Mouse (Mus musculus): Measurements from ENCODE around the gene Rexo2. TPM values are rescaled to one million over a fixed set of nuclear protein-coding genes. Genes with fewer than 3 reads are reported as not detected.
"Not testable (repeated sequence)": the region's sequence is repeated elsewhere in the genome, so short reads cannot be mapped to it uniquely, and the experiment has no call there.

Gene Rexo2
- total RNA-seq (2021) = 10 to 100 TPM; 73.3 to 85.1 TPM
- long read RNA-seq, experiment 1, transcript Rexo2-201 (7 exons, 1,077 nt) = major isoform, 165 of 183 reads
- long read RNA-seq, experiment 1, partial matches to known transcripts = 2 of 183 reads
- long read RNA-seq, experiment 1, other reads (novel, unspliced or antisense) = 14 of 183 reads
- long read RNA-seq, experiment 2, transcript Rexo2-201 (7 exons, 1,077 nt) = major isoform, 81 of 90 reads
- long read RNA-seq, experiment 2, partial matches to known transcripts = 0 of 90 reads
- long read RNA-seq, experiment 2, other reads (novel, unspliced or antisense) = 6 of 90 reads

DNA sequence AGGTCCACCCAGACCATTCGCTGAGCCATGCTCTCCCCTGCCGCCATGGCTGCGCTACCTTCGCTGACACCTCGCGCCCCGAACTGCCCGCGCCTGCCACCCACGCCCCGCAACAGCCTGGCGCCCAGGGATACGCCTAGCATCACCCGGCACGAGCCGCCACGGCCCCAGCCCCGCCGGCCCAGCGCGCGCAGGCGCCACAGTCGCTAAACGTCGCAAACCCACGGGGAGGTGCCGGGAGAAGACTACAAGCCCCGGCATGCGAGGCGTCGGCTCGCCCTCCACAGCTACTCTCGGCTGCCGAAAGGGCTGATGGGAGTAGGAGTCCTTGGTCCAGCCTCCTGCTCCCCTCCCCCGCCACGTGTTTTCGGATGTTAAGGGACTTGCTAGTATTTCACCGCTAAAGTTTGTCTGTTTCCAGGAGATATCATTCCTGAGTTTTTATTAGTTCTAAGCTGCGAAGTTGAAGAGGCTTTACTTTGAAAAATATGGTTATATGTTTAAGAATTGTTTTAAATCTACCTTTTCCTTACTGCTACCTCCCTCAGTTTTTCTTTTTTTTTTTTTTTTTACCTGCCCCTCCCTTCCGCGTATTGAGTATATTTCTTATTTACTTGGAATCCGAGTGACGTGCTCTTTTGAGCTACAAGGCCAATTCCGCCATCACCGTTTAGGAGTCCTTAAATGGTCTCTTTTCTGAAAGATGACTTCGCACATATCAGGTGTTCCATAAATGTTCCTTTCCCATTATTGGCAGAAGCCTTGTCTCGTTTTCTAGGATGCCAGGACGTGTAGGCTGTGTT lies at the start of gene Rexo2:
TSS of gene Rexo2 (minus strand) at position 213 of the 803 bp plus-strand sequence.
- peak; percentile 95 for DNase-seq

DNA sequence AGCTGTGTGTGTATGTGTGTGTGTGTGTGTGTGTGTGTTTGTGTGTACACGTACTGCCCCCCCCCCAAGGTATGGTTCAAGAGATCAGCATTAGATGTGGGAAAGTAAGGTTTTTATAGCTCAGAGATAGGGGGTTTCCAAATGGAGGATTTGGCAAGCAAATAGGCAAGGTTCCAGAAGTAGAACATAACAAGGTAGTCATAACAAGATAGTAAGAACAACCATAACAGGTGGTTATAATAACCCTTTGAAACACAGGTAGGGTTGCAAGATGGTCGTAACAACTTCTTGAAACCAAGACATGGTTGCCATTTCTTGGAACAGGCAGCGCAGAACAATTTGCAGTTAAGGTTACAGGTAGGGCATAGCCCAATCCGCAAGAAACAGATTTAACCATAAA lies 46.1 kb upstream of the Rexo2 start:
- DNase-seq = no peak

DNA sequence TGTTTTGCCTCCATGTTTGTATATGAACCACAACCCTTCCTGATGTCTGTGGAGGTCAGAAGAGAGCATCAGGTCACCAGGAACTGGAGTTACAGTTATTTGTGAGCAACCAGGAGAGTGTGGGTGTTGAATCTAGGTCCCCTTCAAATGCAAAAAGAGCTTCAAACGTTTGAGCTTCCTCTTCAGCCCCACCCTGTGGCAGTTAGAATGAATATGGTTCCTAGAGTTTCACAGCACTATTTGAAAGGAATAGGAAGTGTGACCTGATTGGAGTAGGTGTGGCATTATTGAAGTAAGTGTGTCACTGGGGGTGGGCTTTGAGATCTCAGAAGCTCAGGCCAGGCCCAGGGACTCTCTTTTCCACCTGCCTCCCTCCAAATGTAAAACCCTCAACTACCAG lies 45.1 kb upstream of the Rexo2 start:
- DNase-seq = no peak

DNA sequence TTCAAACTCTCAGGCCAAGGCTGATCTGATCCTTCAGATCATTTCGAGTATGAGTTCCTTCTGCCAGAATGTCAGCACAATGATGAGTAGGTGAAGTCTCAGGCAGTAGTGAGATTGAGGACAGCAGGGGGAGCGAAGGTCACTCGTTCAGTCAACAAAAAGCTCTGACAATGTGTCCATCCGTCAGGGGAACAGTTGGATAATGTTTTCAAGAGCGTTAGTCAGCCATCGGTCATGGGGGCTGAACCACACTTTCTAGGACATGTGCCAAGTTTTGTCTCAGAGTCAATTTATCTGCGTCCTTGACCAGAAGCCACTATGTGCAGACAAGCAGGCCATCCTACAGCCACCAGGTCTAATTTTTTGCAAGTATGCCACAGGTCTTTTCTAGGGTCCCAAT lies 40.0 kb upstream of the Rexo2 start:
- not testable (repeated sequence) for DNase-seq

DNA sequence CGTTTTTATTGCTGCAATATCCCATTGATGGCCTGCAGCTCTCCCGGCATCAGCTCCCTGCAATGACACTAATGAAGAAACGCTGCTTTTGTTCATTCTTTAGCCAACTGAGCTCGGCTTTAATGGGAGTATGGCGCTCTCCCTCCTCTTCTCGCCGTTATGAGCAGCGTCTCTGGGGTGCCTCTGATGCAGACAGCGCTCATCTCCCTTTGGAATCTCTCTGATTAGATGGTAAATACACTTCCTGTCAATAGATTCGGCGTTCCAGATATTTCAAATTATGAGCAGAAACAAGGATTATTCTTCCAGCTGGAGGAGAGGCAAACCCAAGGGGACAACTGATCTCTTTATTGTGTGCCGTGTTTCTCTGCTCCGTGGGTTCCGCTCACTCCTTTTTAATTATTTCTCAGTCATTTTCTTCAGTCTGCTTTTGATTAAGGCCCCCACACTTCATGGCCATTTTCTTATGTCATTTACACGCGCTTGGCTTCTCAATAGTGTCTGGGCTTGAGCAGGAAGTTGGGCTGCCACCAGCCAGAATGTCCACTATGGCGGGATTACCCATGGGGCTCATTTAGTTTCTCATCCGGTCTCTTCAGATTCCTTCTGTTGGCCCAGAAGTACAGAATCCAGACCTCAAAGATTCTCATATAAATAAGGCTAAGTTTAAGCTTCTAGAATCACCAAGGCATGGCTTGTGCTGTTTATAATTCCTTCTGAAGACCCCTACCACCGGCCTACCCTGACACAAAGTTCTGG lies 37.1 kb upstream of the Rexo2 start:
- DNase-seq = no peak

DNA sequence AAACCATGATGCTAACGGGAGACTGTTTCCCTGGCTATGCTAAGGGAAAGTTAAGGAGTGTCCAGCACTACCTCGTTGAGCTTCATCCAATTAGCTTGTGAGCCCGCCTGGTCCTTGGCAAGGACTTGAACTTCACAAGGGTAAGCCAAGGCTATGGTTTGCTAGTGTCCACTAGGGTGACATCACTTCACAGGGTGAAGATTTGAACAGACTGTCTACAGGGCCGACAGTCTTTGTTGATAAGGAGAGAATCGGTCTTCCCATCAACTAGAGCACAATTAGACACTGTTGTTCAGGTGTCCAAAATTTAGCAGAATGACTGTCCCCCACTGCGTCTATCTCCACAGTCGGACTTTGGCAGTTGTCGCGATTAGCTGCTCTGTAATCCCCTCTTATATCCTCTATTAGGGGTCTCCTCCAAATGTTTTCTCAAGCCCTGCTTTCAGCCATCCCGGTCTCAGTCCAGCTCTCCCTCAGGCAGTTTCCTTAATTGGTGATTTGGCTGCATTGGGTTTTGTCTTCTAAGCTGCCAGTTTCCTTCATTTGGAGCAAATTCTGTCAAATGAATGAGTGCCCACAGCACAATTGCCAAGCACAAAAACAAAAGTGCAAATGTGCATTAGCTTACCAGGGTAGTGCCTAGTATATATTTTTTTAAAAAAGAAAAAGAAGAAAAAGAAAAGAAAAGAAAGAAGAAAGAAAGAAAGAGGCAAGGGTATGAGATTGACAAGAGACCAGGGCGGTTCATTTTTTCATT lies 36.4 kb upstream of the Rexo2 start:
- no peak for DNase-seq

DNA sequence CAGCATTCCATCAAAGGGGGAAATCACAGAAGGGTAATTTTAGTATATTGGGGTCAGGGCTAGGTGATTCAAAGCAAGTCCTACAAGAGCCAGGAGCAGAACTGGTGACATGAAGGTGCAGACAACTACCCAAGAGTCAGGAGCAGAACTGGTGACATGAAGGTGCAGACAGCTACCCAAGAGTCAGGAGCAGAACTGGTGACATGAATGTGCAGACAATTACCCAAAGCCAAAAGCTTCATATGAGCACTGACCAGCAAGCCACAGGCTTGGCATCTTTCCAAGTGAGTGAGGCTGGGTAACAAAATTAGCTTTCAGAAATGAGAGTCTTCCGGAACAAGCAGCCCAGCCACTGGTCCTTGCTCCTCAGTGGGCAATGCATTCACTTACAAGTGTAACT lies 34.9 kb upstream of the Rexo2 start:
- peak; percentile 12 for DNase-seq

DNA sequence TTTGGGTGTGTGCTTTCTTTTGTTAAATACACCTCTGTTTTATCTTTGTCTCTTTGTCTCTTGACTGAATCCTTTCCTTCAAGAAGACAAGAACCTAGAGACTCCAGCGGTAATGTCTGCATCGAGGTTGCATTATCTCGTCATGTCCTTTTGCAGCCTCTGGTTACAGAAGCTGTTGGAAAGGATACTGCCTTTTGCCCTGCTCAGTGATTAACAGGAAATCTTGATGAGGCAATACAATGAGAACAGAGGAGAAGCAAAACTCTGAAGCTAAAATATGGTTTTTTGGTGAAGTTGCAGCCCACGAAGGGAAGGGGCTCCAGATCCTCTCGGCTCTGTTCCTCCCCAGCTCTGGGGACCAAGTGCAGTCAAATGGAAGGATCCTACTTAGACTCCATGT lies 29.7 kb upstream of the Rexo2 start:
- DNase-seq = no peak

DNA sequence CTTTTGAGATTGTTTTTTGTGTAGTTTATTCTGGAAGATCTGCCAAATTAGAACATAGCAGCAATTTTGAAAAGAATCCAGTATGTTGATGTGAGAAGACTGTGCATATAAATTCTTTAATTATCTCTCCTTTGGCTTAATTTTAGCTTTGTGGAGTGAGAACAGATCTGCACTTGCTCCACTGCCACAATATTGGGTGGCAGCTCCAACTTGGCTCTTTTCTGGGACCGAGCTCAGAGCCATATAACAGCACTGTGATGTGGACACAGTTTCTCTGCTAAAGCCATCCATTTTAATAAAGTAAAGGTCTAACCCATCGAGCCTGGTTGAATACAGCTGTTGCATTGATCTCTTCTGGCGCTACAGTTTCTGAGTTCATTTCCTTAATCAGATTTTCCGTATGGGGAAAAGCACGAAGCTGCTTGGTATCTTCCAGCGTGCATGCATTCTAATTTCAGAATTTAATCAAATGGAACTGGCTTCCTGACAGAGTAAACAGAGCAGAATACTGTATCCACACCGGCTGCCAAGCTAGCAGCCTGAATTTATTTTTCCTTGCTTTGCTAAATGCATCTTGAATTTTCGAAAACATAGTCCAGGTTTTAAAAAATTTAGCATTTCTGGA lies 24.4 kb upstream of the Rexo2 start:
- no peak for DNase-seq

DNA sequence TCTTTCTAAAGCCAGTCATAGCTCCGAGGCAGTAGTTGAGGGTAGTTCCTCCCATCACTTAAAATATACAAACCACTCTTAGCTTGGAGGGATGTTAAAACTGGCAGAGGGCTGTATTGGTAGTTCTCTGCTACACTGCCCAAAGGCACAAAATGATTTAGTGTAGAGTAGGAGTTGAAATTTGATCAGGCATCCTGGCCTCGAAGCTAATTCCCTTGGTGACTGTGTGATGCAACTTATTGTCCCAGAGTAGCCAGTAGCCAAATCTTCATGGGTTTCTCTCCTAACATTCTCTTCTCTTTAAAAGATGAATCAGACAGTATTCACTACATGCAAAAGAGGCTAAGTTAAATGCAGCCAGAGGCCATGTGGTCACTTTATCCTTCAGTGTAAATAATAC lies 22.6 kb upstream of the Rexo2 start:
- no peak for DNase-seq

DNA sequence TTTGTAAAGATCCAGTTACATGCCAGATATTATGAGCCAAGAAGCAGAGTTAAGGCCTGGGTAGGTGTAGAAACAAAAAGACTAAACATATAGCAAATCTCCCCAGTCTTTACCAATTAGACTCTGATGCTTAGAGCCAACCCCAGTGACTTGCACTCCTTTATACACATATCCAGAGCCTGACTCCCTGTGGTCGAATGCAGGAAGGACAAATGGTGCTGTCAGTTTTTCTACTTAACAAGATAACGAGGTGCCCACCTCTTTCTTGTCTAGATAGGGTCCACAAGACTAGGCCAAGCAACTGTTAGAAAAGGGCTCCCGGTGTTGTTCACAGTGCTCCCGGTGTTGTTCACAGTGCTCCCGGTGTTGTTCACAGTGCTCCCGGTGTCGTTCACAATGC lies 20.8 kb upstream of the Rexo2 start:
- DNase-seq = no peak

DNA sequence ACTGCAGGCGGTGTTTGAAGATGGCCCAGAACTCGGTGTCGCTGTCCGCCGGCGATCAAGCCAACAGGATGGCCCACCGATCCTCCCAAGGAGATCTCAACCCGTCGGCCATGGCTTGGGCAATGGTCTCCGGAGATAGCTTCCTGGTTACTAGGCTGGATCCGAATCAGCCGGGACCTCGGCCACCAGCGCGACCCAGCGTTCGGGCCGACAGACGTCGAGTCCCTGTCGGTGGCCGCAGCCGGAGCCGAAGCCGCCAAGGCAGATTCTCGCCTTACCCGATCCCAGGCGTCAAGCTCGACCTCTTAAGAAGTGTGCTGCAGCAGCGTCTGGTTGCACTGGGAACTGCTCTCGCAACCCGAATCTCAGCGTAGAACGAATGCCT lies 15.1 kb upstream of the Rexo2 start:
- no peak for DNase-seq

DNA sequence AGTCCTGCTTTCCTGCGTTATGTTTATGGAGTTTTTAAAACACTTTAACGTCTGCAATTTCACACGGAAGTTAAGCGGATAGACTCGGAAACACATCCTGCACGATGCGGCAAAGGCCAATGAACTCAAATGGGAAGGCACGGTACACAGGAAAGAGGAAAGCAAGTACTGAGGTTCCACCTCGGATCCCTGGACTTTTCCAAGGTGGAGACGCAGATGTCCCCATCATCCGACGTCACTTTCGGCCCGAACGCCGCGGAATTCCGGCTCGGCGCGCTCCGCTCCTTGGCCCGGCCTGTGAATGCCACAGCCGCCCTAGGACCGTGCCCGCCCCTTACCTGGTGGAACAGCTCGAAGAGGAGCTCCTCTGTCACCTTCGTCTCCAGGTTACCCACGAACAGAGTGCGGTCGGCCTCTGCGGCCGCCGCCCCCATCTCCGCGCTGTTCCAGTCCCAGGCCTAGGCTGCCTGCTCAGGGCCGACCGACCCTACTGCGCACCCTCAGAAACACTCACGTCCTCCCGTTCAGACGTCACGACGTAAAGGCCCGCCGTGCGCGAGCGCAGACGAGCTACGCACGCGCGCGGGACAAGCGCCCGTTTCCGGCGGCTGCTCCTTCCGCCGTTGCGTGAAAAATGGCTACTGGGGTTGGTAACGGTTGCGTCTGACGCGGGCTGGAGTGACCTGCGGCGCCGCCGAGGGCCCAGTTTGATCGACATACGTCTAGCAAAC lies 14.6 kb upstream of the Rexo2 start, which contains the start of the genes Rbm7 and Gm5617:
TSS of gene Rbm7 (minus strand) at position 483 of the 731 bp plus-strand sequence.
TSS of gene Gm5617 (plus strand) at position 626 of the 731 bp plus-strand sequence.
- peak; percentile 96 for DNase-seq

DNA sequence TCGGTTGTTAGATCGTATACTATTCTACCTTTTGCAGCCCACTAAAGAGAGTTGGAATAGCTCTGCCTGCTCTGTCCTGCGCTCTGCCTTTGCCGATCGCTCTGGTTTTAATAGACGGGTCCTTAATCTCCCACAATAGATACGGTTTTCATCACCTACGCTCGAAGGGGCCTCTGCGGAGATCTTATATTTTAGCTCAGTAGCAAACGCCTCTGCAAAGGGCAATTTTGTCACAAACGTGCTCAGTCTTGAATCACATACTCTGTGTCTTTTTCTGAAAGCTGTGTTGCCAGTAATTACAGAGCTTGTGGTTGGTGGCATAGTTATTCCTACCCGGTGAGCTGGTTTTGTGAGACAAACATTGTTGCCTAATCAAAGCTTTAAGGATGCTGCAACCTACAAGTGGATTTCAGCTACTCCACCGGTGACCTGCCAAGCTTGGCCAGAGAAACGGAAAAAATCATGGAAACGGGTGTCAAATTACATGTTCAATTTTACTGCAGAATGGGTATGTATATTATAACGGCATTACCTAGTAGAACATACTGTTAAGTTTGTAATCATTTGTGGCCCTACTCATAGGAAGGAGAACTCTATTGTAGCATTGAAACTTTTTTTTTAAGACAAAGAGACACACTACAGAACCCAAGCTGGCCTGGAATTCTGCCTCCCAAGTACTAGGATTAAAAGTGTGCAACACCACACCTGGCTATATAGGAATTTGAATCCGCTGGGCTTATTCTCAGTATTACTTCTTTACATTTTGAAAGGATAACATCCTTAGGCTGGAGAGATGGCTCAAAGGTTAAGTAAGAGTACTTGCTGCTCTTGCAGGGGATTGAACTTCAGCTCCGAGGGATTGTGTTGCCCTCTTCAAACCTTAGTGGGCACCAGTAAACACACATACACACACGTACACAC lies 1.1 kb upstream of the Rexo2 start:
- DNase-seq = peak; percentile 35

DNA sequence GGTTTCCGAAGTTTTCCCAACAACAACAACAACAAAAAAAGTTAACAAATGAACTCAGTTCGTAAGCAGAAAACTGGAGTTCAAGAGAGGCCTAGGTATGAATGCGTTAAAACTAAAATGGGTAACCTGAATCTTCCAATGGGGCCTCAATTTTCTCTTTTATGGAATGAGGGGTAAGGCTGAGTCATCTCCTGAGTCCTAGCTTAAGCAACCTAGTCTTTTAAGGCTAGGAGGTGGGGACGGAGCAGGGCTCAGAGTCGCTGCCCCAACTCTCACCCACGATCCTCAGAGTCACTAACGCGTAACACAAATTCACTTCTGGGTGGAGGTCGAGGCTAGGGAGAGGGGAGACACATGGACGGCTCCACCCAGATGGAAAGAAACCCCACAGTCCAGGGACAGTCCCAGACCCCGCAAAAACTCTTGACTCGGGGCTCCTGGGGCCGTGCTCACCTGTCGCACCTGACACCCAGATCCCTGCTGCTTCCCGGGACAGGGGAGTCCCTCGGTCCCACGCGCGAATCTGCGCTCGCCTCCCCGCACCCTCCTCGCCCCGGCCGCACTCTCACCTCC lies 499 bp downstream of the Rexo2 start:
- no peak for DNase-seq

DNA sequence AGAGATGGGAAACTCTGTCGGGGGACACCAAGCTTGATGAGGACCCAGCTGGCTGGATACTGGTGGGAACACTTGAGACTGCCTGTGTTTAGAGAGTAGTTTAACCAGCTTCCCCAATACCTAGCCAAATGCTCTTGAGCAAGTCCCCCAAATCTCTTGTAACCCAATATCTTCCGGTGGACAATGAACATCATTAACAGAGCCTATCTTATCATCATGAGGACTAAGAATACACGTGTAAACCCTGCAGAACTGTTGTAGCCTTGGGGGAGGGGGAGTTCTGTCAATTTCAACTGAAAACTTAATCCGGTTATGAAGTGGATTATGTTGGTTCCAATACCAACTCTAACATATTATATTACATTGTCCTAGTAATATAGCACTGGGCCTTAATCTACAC lies 1.6 kb downstream of the Rexo2 start:
- DNase-seq = no peak

DNA sequence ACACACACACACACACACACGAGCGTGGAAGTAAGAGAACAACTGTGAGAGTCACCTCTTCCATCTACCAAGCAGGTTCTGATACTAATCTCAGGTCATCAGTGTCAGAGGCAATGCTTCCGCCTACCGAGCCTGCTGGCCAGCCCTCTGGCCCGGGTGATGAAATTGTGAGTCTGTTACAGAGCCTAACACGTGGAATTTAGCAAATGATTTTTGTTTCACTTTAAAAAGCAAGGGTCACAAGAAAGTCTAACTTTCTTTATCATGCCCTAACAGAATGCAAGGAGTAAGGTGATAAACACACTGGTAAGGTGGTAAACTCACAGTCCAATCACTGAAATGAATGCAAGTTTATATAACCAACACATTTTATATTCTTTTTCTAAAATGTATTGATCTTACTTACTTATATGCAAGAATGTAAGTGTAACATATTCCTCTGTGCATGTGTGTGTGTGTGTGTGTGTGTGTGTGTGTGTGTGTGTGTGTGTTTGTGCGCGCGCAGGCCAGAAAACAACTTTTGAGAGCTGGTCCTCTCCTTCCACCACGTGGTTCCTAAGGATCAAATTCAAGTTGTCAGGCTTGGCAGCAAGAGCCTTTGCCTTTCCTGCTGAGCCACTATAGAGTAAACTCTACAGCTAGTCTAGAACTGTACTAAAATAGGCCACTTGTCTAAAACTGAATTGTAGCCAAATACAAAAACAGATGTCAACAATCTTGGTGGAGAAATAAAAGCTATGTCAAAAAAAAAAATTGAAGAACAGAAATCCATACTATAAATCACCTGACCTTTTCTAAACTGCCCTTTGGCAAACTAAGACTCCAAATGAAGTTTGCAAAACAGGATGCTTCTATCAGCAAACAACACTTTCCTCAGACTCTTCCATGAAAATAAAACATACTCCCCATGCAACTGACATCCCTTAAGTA lies 3.9 kb downstream of the Rexo2 start:
- DNase-seq = no peak

DNA sequence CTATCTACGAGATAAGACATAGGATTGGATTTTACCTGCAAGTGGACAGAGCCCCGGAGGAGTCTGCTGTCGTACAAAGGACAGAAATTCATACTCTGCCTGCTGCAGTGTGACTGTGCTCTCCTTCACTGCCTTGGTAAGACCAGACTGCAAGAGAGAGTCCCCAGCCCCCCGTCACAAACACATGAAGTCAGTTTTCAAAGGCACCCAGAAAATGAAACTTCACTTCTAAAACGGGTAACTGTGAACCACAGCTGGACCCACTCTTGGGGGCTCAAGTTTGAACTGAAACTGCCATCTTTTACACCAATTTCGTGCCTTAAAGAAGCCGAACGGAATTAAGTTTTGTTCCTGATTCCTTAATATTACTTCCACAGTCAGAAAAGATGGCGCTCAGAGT lies 6.1 kb downstream of the Rexo2 start:
- no peak for DNase-seq

Measured in adrenal gland, postnatal 10 days (tissue).